In genomic region chr1:100171566-100171965, GRCm38 (mm10) we compare ENCODE assay signal across 16 mouse cellular contexts.
DNase-seq lines count a peak whose midpoint lies in the region.
"Had no signal": no experiment of that assay in that cellular context is flagged by ENCODE, and none has a peak within 500 bp of the region (broad histone marks: within the 10 kb centered on the region; RNA-seq: fewer than 3 reads in every experiment).

No protein-coding gene starts in this region.

- DNase-seq in cerebellum, postnatal 14 days, result peak; percentile 24 to 42
- DNase-seq in cerebellum, adult 18-20 months, result no peak
- DNase-seq in Muller cell, postnatal 12 days (ENCODE audit: inconsistent ontology term), result peak; percentile 87
- DNase-seq in brain, adult 2 months (ENCODE audit: low read depth, low spot score), result peak; percentile 6
- DNase-seq in fibroblast of lung, adult 2 months (ENCODE audit: low read depth), result peak; percentile 19
- no peak for DNase-seq in embryo, embryonic 10.5 days (ENCODE audit: low spot score)
- DNase-seq in lung, adult 18-20 months, result no peak
- DNase-seq in left cerebral cortex, adult 9 months (ENCODE audit: low spot score in 2 of 2), result no peak
- DNase-seq: adrenal gland, adult 8-10 months; adrenal gland, postnatal 14 days; adrenal gland, postnatal 36 days; cerebellum, adult 11-12 months; cerebellum, adult 8-10 months; cerebellum, adult 9-11 months; cerebellum, postnatal 36 days; forebrain, postnatal 0 days had no signal

Comparison
In these comparisons a context has a peak if more than half of its experiments do, and no peak if none do; other contexts are left out.
1. DNase-seq: peak in cerebellum, postnatal 14 days (2 of 2), Muller cell, postnatal 12 days (single experiment), brain, adult 2 months (single experiment) and fibroblast of lung, adult 2 months (single experiment); none in cerebellum, adult 18-20 months (0 of 2), embryo, embryonic 10.5 days (single experiment), lung, adult 18-20 months (0 of 2) and left cerebral cortex, adult 9 months (0 of 2).